ENCODE assay signal across 10 mouse cellular contexts in the genomic region with DNA sequence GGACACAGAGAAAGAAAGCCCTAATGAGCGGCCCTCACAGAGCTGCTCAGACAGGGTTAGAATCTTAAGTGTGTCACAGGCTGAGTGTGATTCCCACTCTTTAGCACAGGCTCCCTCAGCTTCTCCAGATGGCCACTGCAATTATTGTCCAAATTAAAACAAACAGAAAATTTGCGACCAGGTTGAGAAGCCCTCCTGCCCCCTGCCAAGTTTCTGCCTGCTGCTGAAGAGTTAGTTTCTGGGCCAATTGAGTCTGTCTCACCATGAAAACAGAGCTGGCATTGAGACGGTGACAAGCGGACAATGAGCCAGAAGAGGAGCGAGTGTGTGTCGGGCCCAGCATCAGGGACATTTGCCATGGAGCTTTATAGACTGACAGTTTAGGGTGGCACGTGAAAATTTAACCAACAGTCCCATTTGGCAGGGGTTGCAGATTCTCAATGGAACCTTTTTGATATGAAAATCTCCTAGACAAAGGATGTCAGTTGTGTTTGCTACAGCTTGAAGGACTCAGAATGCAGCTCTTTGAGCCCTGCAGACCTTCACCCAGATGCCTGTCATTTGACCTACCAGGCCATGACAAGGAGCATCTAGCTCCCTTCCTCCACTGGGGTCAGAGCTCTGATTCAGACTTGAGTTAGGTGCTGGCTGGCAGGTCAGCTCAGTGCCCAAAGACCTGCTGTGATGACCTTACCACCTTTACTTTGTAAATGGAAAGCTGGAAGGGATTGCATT. TPM values are rescaled to one million over a fixed set of nuclear protein-coding genes. Genes with fewer than 3 reads are reported as not detected.
A peak's percentile ranks its signal among the peaks of the same experiment; 100 is the strongest.
DNase-seq lines count a peak whose midpoint lies in the region; ATAC-seq lines count a peak whose summit lies in the region.
"Had no signal": no experiment of that assay in that cellular context is flagged by ENCODE, and none has a peak within 500 bp of the region (broad histone marks: within the 10 kb centered on the region; RNA-seq: fewer than 3 reads in every experiment).

No protein-coding gene starts in this region.

- H3K4me1 ChIP-seq in embryonic facial prominence, embryonic 14.5 days (ENCODE audit: control insufficient read depth, insufficient read depth, low read length), result peaks cover 14% of the 10 kb centered on the region; the same call in 1 of the 2 replicates
- H3K4me1 ChIP-seq in embryonic facial prominence, embryonic 10.5 days, result peaks cover 16% of the 10 kb centered on the region
- peaks cover 33% of the 10 kb centered on the region for H3K4me1 ChIP-seq in forebrain, embryonic 15.5 days

- peak overlapping the region; percentile 21; the same call in 1 of the 2 replicates for H3K27ac ChIP-seq in embryonic facial prominence, embryonic 14.5 days (replicated peaks; ENCODE audit: low read depth, low read length)
- H3K27ac ChIP-seq in embryonic facial prominence, embryonic 10.5 days (replicated peaks), result no peak overlapping the region; the same call in 1 of the 2 replicates
- peak overlapping the region; percentile 92 for H3K27ac ChIP-seq in forebrain, embryonic 15.5 days (replicated peaks)

- no peak overlapping the region for H3K4me3 ChIP-seq in embryonic facial prominence, embryonic 14.5 days (ENCODE audit: low read depth, low read length)
- H3K4me3 ChIP-seq in embryonic facial prominence, embryonic 10.5 days, result no peak overlapping the region
- no peak overlapping the region for H3K4me3 ChIP-seq in forebrain, embryonic 15.5 days

- no peak overlapping the region for H3K4me2 ChIP-seq in embryonic facial prominence, embryonic 14.5 days (ENCODE audit: low read depth, low read length)
- H3K4me2 ChIP-seq in forebrain, embryonic 15.5 days (replicated peaks), result 0 out of 2 replicates have a peak overlapping the region, but pooled peaks have one; percentile 1

- H3K27me3 ChIP-seq in embryonic facial prominence, embryonic 14.5 days (replicated peaks; ENCODE audit: control insufficient read depth, insufficient read depth, low read length), result no peaks in the 10 kb centered on the region
- H3K27me3 ChIP-seq in embryonic facial prominence, embryonic 10.5 days (replicated peaks; ENCODE audit: low read depth, poor library complexity, severe bottlenecking), result no peaks in the 10 kb centered on the region
- H3K27me3 ChIP-seq in forebrain, embryonic 15.5 days, result no peaks in the 10 kb centered on the region

- peak; percentile 23 for DNase-seq in embryonic facial prominence, embryonic 14.5 days (ENCODE audit: low spot score)
- no peak for DNase-seq in embryonic facial prominence, embryonic 10.5 days (ENCODE audit: low spot score)
- DNase-seq in brain, adult 2 months (ENCODE audit: low read depth, low spot score), result peak; percentile 78
- DNase-seq in left cerebral cortex, postnatal 4 days, result peak; percentile 84
- DNase-seq in kidney, adult 18-20 months, result no peak
- DNase-seq in spleen, postnatal 36 days (ENCODE audit: low spot score in 2 of 2), result no peak
- no peak for DNase-seq in adrenal gland, postnatal 10 days

- no peaks in the 10 kb centered on the region for H3K36me3 ChIP-seq in embryonic facial prominence, embryonic 14.5 days (ENCODE audit: control insufficient read depth, insufficient read depth, low read length)
- no peaks in the 10 kb centered on the region for H3K36me3 ChIP-seq in embryonic facial prominence, embryonic 10.5 days (replicated peaks)
- no peaks in the 10 kb centered on the region for H3K36me3 ChIP-seq in forebrain, embryonic 15.5 days

- H3K9ac ChIP-seq in embryonic facial prominence, embryonic 14.5 days (ENCODE audit: low read depth, low read length), result no peak overlapping the region; the same call in 1 of the 2 replicates
- H3K9ac ChIP-seq in forebrain, embryonic 15.5 days (replicated peaks), result no peak overlapping the region

- no peak for ATAC-seq in embryonic facial prominence, embryonic 14.5 days (ENCODE audit: low read depth)
- ATAC-seq in forebrain, embryonic 15.5 days (replicated peaks), result peak; percentile 95

- H3K9me3 ChIP-seq in embryonic facial prominence, embryonic 14.5 days (ENCODE audit: control insufficient read depth, low read length), result no peaks in the 10 kb centered on the region
- no peaks in the 10 kb centered on the region for H3K9me3 ChIP-seq in embryonic facial prominence, embryonic 10.5 days
- H3K9me3 ChIP-seq in forebrain, embryonic 15.5 days, result no peaks in the 10 kb centered on the region

- intact Hi-C loops in left cerebral cortex, postnatal 4 days (cut with DNase I), result no loop called here

- WGBS in embryonic facial prominence, embryonic 14.5 days, result 59% methylated on average over 7 of the region's 7 CpGs
- WGBS in embryonic facial prominence, embryonic 10.5 days, result 60% methylated on average over 7 of the region's 7 CpGs
- WGBS in forebrain, embryonic 15.5 days, result 4% methylated on average over 7 of the region's 7 CpGs

RNA-seq across cellular contexts. Expression of a gene that starts 39.9 kb away (rescaled TPM):
- 0.10 and 0.15 TPM in 2 replicates for polyA plus RNA-seq in embryonic facial prominence, embryonic 14.5 days (2014; fragmentation: Nextera tagmentation; extraction: Ambion mirVana)
- not detected in 2 replicates for polyA plus RNA-seq in embryonic facial prominence, embryonic 10.5 days (2016; fragmentation: Nextera tagmentation; extraction: Ambion mirVana)
- 3.5 and 4.3 TPM in 2 replicates for polyA plus RNA-seq in forebrain, embryonic 15.5 days (2015; fragmentation: Nextera tagmentation; extraction: Ambion mirVana)
- total RNA-seq in left cerebral cortex, postnatal 4 days (2021), result 1 to 10 TPM in 1 of 2 experiments, under 1 TPM in 1; 0.74 to 1.3 TPM
- total RNA-seq in adrenal gland, postnatal 10 days (2021), result under 1 TPM; 0.82 to 0.84 TPM
- total RNA-seq: heart, postnatal 14 days had no signal
- polyA plus RNA-seq: embryonic facial prominence, embryonic 11.5 days had no signal

Comparison
In these comparisons a context has a peak if more than half of its experiments do, and no peak if none do; other contexts are left out.
1. DNase-seq: peak in embryonic facial prominence, embryonic 14.5 days (single experiment), brain, adult 2 months (single experiment) and left cerebral cortex, postnatal 4 days (single experiment); none in embryonic facial prominence, embryonic 10.5 days (single experiment), kidney, adult 18-20 months (single experiment), spleen, postnatal 36 days (0 of 2) and adrenal gland, postnatal 10 days (single experiment).